Mouse (Mus musculus): ENCODE data around the gene Ttc33. TPM values are rescaled to one million over a fixed set of nuclear protein-coding genes. Genes with fewer than 3 reads are reported as not detected.

Ttc33 gene
- total and polyA plus RNA-seq, 3 experiments = 21.0 to 26.2 TPM; not detected in 1

- TF ChIP-seq MXI1 (IDR thresholded peaks at IDR 0.05; ENCODE audit: low read depth, low read length) (peak; percentile 73), TCF12 (IDR thresholded peaks at IDR 0.05; ENCODE audit: low read depth, low read length) (0 out of 2 replicates have a peak, but pooled peaks have one; percentile 26), ZMIZ1 (IDR thresholded peaks at IDR 0.05; ENCODE audit: low read depth, low read length) (no peak), MYB (IDR thresholded peaks at IDR 0.05; ENCODE audit: low read depth, low read length) (no peak), USF1 (IDR thresholded peaks at IDR 0.05; ENCODE audit: low read depth, low read length) (no peak), MAZ (IDR thresholded peaks at IDR 0.05; ENCODE audit: low read depth, low read length) (peak; percentile 64; the same call in 1 of the 2 replicates), RAD21 (IDR thresholded peaks at IDR 0.05; ENCODE audit: low read depth, low read length) (peak; percentile 16), EP300 (IDR thresholded peaks at IDR 0.05; ENCODE audit: low read depth in 1 of 2, low read length in 2 of 2) (peak; percentile 63 to 65), BHLHE40 (IDR thresholded peaks at IDR 0.05; ENCODE audit: borderline replicate concordance, low read depth, low read length) (peak; percentile 59), ETS1 (IDR thresholded peaks at IDR 0.05; ENCODE audit: low read depth, low read length) (peak; percentile 47; the same call in 1 of the 2 replicates), NRF1 (IDR thresholded peaks at IDR 0.05; ENCODE audit: insufficient read depth, low read depth, low read length, poor library complexity, severe bottlenecking) (no peak), E2F4 (IDR thresholded peaks at IDR 0.05; ENCODE audit: borderline replicate concordance, low read depth, low read length) (no peak)
Measured at GRCm38 (mm10) chr15:5241304-5242201, 56.2 kb downstream of the Ttc33 start (continued).

DNA sequence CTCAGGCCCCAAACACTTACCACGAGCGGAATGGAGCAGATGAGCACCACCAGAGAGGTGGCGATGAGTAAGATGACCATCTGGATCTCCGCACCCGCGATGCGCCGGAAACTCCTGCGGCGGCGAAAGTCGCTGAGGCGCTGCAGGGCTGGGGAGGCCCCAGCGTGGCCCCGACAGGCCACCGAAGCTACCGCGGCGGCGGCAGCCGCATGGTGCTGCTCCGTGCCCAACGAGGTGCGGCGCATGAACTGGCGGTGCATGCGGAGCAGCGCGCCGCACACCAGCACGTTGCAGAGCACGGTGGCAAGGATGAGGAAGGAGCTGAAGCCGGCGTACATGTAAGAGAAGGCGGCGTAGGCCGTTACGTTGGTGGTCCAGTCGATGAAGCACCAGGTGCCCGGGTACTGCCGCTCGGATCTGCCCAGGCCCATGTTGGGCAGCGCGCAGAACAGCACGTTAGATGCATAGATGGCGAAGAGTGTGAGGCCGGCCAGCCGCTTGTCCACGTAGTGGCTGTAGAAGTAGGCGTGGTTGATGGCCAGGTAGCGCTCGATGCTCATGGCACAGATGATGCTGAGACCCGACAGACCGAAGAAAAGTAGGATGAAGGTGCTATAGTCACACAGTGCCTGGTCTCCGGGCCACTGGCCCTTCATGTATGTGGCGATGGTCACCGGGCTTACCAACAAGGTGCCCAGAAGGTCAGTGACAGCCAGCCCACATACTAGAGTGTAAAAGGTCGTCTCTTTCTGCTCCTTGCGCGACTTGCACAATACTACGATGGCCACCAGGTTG, 57.1 kb downstream of the Ttc33 start:
- peak; percentile 68 for DNase-seq (ENCODE audit: low read depth, low spot score)
- Histone ChIP-seq H3K79me2 (ENCODE audit: control insufficient read depth, insufficient read depth, low read length, poor library complexity) (peaks cover 8% of the 10 kb centered on the region), H3K36me3 (ENCODE audit: control insufficient read depth in 1 of 2, insufficient read depth in 2 of 2, low read length in 2 of 2) (peaks cover 0 to 19% of the 10 kb centered on the region in 2 experiments; a peak in 2 of 4 replicates), H3K27ac (ENCODE audit: control insufficient read depth, low read depth, low read length) (peak overlapping the region; percentile 78), H3K4me1 (ENCODE audit: control insufficient read depth in 1 of 2, insufficient read depth in 2 of 2, low read length in 2 of 2) (peaks cover 7 to 21% of the 10 kb centered on the region in 2 experiments), H3K27me3 (ENCODE audit: control insufficient read depth in 1 of 2, insufficient read depth in 2 of 2, low read length in 2 of 2) (no peaks in the 10 kb centered on the region), H3K9ac (ENCODE audit: control insufficient read depth, low read depth, low read length, poor library complexity, severe bottlenecking) (peak overlapping the region; percentile 71), H3K4me3 (ENCODE audit: control insufficient read depth in 1 of 2, insufficient read depth in 1 of 2, low read depth in 2 of 2, low read length in 2 of 2) (peak overlapping the region; percentile 48 to 61), H3K9me3 (replicated peaks; ENCODE audit: insufficient read depth, low read length) (no peaks in the 10 kb centered on the region)
- no peak for TF ChIP-seq TAL1 (IDR thresholded peaks at IDR 0.05; ENCODE audit: low read length)
- peak; percentile 66 for TF ChIP-seq MAX (IDR thresholded peaks at IDR 0.05; ENCODE audit: low read length)
